Mouse (Mus musculus): ENCODE data around the gene Susd1. TPM values are rescaled to one million over a fixed set of nuclear protein-coding genes. Genes with fewer than 3 reads are reported as not detected.

Susd1 gene
- total RNA-seq, 2 experiments from 2014 or later: 9.9 to 10.3 TPM

DNA sequence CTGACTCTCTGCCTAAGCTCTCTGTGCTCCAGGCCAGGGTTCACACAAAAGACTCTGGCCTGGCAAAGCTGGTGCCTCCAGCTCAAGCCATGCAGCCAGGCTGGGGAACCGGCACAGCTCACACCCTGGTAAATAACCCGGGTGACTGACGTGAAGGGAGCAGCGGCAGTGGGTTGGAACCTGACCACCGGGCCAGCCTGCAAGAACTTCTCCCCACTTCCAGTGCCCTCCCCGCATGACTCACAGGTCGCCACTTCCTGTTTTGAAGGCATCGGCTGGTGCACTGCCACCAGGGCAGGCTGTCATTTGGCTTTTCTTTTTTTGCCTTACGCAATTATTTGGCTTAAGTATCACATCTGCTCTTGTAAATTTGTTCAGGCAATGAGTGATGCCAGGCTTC lies 106.8 kb downstream of the Susd1 start:
- Histone ChIP-seq H3K4me3 (no peak overlapping the region), H3K27ac (peak overlapping the region; percentile 68)
- peak; percentile 42 to 47 for DNase-seq (ENCODE audit: low spot score in 2 of 2)
- TF ChIP-seq CTCF (conservative IDR thresholded peaks at IDR 0.05): no peak

DNA sequence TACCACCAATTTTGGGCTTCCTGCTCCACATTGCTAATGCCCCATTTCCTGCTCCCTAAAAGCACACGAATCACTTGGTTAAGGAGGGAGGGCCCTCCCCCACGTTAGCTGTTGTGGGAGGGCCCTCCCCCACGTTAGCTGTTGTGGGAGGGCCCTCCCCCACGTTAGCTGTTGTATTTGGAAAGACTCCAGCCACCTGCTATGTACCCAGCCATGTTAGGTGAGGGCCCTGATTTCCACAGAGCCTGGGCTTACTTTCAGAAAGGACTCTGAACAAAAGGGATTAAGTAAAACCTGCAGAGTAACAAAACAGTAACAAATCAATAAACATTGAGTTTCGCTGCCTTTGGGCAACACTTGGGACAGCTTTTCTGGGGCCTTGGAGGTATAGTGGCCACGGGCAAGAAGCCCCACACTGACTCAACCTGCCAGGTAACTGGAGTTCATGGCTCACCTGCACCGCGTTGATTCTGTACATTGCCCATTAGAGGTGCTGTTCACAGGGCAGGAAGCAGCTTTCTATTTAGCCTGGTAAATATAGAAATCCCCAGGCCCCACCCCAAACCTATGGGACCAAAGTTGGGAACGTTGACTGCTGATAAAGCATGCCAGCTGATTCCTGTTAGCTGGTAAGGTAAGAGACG lies 107.3 kb downstream of the Susd1 start:
- DNase-seq (ENCODE audit: low spot score in 2 of 2): no peak
- TF ChIP-seq CTCF (conservative IDR thresholded peaks at IDR 0.05): no peak
- Histone ChIP-seq H3K27ac (peak overlapping the region; percentile 68), H3K4me3 (no peak overlapping the region)

GRCm38 (mm10) chr4:59329461-59330304 lies 108.8 kb downstream of the Susd1 start:
- Histone ChIP-seq H3K4me3 (no peak overlapping the region), H3K27ac (no peak overlapping the region)
- no peak for DNase-seq (ENCODE audit: low spot score in 2 of 2)
- no peak for TF ChIP-seq CTCF (conservative IDR thresholded peaks at IDR 0.05)

GRCm38 (mm10) chr4:59328821-59329220 lies 109.6 kb downstream of the Susd1 start:
- DNase-seq (ENCODE audit: low spot score in 2 of 2): no peak
- Histone ChIP-seq H3K4me3 (no peak overlapping the region), H3K27ac (no peak overlapping the region)
- TF ChIP-seq CTCF (conservative IDR thresholded peaks at IDR 0.05): no peak

GRCm38 (mm10) chr4:59327986-59328385 lies 110.4 kb downstream of the Susd1 start:
- no peak for DNase-seq (ENCODE audit: low spot score in 2 of 2)
- Histone ChIP-seq H3K4me3 (no peak overlapping the region), H3K27ac (no peak overlapping the region)
- TF ChIP-seq CTCF (conservative IDR thresholded peaks at IDR 0.05): no peak

- DNase-seq (ENCODE audit: low spot score in 2 of 2): no peak
- Histone ChIP-seq H3K4me3 (no peak overlapping the region), H3K27ac (no peak overlapping the region)
- TF ChIP-seq CTCF (conservative IDR thresholded peaks at IDR 0.05): no peak
These were observed 112.2 kb downstream of the Susd1 start for GRCm38 (mm10) chr4:59326031-59326760.

DNA sequence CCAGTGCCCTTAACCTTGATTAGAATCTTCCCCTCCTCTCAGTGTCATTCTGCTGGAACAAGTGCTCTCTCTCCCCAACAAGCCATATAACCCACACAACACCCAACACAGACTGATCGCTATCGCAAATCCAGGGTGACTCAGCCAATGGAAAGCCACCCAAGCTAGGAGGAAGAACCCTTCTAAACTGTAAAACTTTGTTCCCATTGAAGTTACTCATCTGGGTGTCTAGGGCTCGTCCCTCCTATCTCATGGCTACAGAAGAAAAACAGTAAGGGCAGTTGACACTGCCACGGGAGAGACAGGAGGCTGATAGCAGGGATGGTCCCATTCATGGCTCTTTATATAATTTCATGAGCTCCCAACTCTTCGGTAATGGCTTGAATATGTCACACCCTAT lies 114.1 kb downstream of the Susd1 start:
- H3K27ac ChIP-seq: no peak overlapping the region
- DNase-seq (ENCODE audit: low spot score in 2 of 2): no peak
- no peak for TF ChIP-seq CTCF (conservative IDR thresholded peaks at IDR 0.05)
- no peak overlapping the region for H3K4me3 ChIP-seq

- TF ChIP-seq CTCF (conservative IDR thresholded peaks at IDR 0.05): no peak
- DNase-seq (ENCODE audit: low spot score in 2 of 2): no peak
- H3K27ac ChIP-seq: no peak overlapping the region
- no peak overlapping the region for H3K4me3 ChIP-seq
These were observed 115.2 kb downstream of the Susd1 start for GRCm38 (mm10) chr4:59323231-59323651.

DNA sequence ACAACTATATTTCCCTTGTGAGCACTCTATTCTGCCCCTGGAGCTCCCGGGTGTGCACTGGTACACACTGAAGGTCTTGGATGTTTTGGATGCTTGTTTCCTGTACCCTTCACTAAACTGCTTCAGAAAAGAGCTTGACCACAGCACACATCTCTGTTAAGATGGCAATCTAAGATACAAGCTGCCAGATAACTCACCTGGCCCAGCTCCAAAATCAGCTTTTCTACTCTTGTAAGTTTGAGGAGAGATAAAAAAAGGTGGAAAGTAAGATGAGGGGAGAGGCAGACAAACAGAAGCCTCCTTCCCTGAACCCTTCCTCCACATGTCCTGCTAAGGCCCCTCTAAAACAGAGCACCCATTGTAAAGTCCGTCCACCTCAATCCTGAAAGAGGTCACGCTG lies 115.7 kb downstream of the Susd1 start:
- Histone ChIP-seq H3K4me3 (no peak overlapping the region), H3K27ac (no peak overlapping the region)
- TF ChIP-seq CTCF (conservative IDR thresholded peaks at IDR 0.05): no peak
- DNase-seq (ENCODE audit: low spot score in 2 of 2): no peak

DNA sequence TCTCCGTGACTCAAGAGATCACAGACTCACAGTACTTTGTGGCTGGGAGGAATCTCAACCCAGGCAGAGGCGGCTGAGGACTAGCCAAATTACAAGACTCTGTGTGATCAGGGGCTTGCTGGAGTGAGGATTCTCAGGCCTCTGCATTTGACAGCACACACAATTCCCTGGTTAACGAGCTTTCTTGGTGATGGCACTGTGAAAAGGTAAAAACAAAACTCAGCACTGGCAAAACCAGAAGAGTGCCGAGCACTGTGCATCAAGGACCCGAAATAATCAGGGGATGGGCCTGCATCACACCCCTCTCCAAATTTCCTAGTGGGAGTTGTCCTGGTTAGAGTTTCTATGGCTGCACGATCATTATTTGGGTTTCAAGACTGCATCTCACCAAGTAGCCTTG lies 116.4 kb downstream of the Susd1 start:
- TF ChIP-seq CTCF (conservative IDR thresholded peaks at IDR 0.05): no peak
- no peak overlapping the region for H3K4me3 ChIP-seq
- no peak for DNase-seq (ENCODE audit: low spot score in 2 of 2)
- no peak overlapping the region for H3K27ac ChIP-seq

DNA sequence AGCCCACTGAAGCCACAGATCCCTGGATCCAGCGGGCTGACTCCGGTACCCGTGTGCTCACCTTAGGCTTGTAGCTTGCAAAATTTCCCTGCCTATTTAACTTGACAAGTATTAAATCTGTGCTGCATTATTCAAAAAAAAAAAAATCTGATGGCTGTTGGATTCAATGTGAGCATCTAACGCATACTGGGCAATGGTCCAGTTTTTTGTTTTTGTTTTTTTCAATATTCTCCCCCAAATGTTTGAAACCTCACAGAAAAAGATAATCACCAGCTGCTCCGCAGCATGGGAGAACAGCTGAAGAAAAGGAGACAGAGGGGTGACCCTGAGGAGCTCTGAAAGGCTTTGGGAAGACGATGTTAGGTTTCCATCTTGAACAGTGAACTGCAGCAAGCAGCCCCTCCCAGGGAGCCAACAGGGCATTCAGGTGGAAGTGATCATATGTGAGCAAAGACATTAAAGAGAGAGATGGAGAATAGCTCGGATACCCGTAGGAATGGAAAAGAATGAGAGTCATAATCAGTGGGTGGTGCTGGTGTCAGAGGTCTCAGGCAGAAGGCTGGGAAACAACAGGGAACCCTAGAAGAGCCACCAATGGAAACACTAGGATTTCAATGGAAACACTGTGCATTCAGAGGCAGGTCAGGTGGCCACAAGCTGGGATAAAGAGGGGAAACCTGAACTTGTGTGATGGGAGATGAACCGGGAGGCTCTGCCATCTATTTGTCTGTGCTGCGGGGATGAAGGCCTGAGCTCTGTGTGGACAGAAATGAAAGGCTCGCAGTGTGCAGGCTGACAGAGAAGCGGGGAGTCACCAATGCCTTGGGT lies 117.0 kb downstream of the Susd1 start:
- DNase-seq (ENCODE audit: low spot score in 2 of 2): no peak
- no peak for TF ChIP-seq CTCF (conservative IDR thresholded peaks at IDR 0.05)
- Histone ChIP-seq H3K4me3 (no peak overlapping the region), H3K27ac (no peak overlapping the region)

GRCm38 (mm10) chr4:59319136-59319941 lies 119.1 kb downstream of the Susd1 start:
- no peak for DNase-seq (ENCODE audit: low spot score in 2 of 2)
- no peak overlapping the region for H3K27ac ChIP-seq
- H3K4me3 ChIP-seq: no peak overlapping the region
- TF ChIP-seq CTCF (conservative IDR thresholded peaks at IDR 0.05): no peak

Data from layer of hippocampus, adult 2 months (tissue).